Mouse (Mus musculus) neural tube, embryonic 11.5 days (tissue): ENCODE measurements around the gene Mettl1. TPM values are rescaled to one million over a fixed set of nuclear protein-coding genes. Genes with fewer than 3 reads are reported as not detected.

Experiments used
- ATAC-seq: fragments of 200-750 bp; cut with Nextera tagmentation; 2 replicates; pipeline ENCODE4 v1.8.0; 2017; ENCODE audit warnings: moderate number of reproducible peaks, mild to moderate bottlenecking, moderate TSS enrichment, moderate library complexity; ENCODE audit not compliant: insufficient read depth, low FRiP score, low TSS enrichment
- DNase-seq: peaks from one replicate; pipeline ENCODE4 v3.0.0-alpha.2; 2015; ENCODE audit warnings: low spot score
- H3K27ac ChIP-seq: fragments of 300-500 bp; sonication (generic); 2 replicates; pipeline ENCODE4 v1.5.1; 2014; ENCODE audit warnings: low read depth, mild to moderate bottlenecking, low read length
- H3K27me3 ChIP-seq: fragments of 300-500 bp; sonication (generic); 2 replicates; pipeline ENCODE4 v1.6.1; 2014; ENCODE audit warnings: mild to moderate bottlenecking, low read length, mixed read lengths; ENCODE audit not compliant: control insufficient read depth, insufficient read depth
- H3K36me3 ChIP-seq: fragments of 300-500 bp; sonication (generic); 2 replicates; pipeline ENCODE4 v1.6.1; 2014; ENCODE audit warnings: mild to moderate bottlenecking, low read length, moderate library complexity, mixed read lengths; ENCODE audit not compliant: control insufficient read depth, insufficient read depth
- H3K4me1 ChIP-seq: fragments of 300-500 bp; sonication (generic); 2 replicates; pipeline ENCODE4 v1.6.1; 2014; ENCODE audit warnings: low read length, mixed read lengths; ENCODE audit not compliant: control insufficient read depth, insufficient read depth
- H3K4me2 ChIP-seq: fragments of 300-500 bp; sonication (generic); 2 replicates; pipeline ENCODE4 v1.6.1; 2014; ENCODE audit warnings: low read depth, mild to moderate bottlenecking, moderate library complexity
- H3K4me3 ChIP-seq: fragments of 300-500 bp; sonication (generic); 2 replicates; pipeline ENCODE4 v1.5.1; 2014; ENCODE audit warnings: low read depth, low read length
- H3K9ac ChIP-seq: fragments of 300-500 bp; sonication (generic); 2 replicates; pipeline ENCODE4 v1.6.1; 2014; ENCODE audit warnings: mild to moderate bottlenecking, low read length
- H3K9me3 ChIP-seq: fragments of 300-500 bp; sonication (generic); 2 replicates; pipeline ENCODE4 v1.6.1; 2016; ENCODE audit warnings: low read length; ENCODE audit not compliant: control insufficient read depth
- WGBS: fragments of 180-500 bp; shearing (Covaris S2); extraction: QIAGEN DNeasy Blood & Tissue Kit; methylation state at CpG from one replicate; pipeline ENCODE4 v1.1.7; 2014; 5-methylcytosine and 5-hydroxymethylcytosine counted together
- polyA plus RNA-seq: library from polyadenylated mRNA; unstranded; fragments of >200 nt; fragmentation: Nextera tagmentation; extraction: Ambion mirVana; gene quantifications from 2 replicates; pipeline ENCODE4 v1.2.1, GENCODE M21; 2014

The Mettl1 gene
- polyA plus RNA-seq, 1 experiment from 2014 or later, result 42.0 TPM

- Histone ChIP-seq H3K9ac (no peak overlapping the region), H3K4me3 (no peak overlapping the region), H3K27me3 (no peaks in the 10 kb centered on the region), H3K4me1 (no peaks in the 10 kb centered on the region), H3K9me3 (no peaks in the 10 kb centered on the region), H3K4me2 (no peak overlapping the region), H3K36me3 (peaks cover 2% of the 10 kb centered on the region; the same call in 1 of the 2 replicates), H3K27ac (no peak overlapping the region)
- DNase-seq, result no peak
- no peak for ATAC-seq
- 85% methylated on average over 7 of the region's 7 CpGs for WGBS
These were observed 37.4 kb upstream of the Mettl1 start for GRCm38 (mm10) chr10:127003806-127004205.

DNA sequence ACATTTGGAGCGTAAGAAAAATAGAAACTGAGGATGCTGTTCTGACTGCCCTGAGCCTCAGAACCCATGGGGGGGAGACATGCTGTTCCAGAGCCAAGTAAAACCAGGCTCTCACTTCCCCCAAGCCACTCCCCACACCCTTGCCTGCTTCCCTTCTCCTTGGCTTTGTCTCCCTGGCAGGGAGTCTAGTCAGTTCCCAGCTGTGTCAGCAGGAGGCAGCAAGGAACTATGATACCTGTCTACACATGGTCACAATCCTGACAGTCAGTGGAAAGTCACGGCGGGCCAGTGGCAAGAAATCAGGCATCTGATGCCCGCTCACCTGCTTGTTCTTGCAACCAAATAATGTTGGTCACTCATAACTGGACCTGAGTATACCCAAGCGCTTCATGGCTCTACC lies 24.7 kb upstream of the Mettl1 start:
- WGBS, result 66% methylated on average over 5 of the region's 5 CpGs
- DNase-seq (no peak), ATAC-seq (no peak)
- Histone ChIP-seq H3K9me3 (no peaks in the 10 kb centered on the region), H3K36me3 (no peaks in the 10 kb centered on the region), H3K27me3 (no peaks in the 10 kb centered on the region), H3K4me2 (no peak overlapping the region), H3K4me3 (no peak overlapping the region), H3K27ac (no peak overlapping the region), H3K9ac (no peak overlapping the region), H3K4me1 (no peaks in the 10 kb centered on the region)

GRCm38 (mm10) chr10:127017071-127017470 lies 24.1 kb upstream of the Mettl1 start:
- Histone ChIP-seq H3K4me2 (no peak overlapping the region), H3K36me3 (no peaks in the 10 kb centered on the region), H3K4me3 (no peak overlapping the region), H3K9me3 (no peaks in the 10 kb centered on the region), H3K9ac (no peak overlapping the region), H3K27ac (no peak overlapping the region), H3K27me3 (no peaks in the 10 kb centered on the region), H3K4me1 (no peaks in the 10 kb centered on the region)
- ATAC-seq (no peak), DNase-seq (no peak)
- 25% methylated on average over 2 of the region's 2 CpGs for WGBS

DNA sequence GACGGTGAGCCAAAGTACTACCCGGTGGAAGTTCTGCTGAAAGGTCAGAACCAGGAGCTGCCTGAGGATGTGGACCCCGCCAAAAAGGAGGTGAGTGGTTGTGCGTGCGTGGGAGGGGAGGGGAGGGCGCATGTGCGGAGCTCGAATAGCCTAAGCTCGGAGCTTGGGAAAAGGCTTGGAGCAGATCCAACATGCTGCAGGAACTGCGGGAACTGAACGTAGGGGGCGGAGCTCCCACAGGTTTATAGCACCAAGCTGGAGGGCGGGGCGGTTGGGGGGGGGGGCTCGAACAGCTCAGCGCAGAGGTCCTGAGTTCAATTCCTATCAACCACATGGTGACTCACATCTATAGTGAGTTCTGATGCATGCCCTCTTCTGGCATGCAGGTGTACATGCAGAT lies 22.8 kb upstream of the Mettl1 start:
- no peak overlapping the region for H3K4me3 ChIP-seq
- H3K4me1 ChIP-seq, result no peaks in the 10 kb centered on the region
- no peak overlapping the region for H3K27ac ChIP-seq
- ATAC-seq (no peak), DNase-seq (no peak)
- H3K9me3 ChIP-seq, result no peaks in the 10 kb centered on the region
- no peaks in the 10 kb centered on the region for H3K27me3 ChIP-seq
- WGBS, result 78% methylated on average over 16 of the region's 16 CpGs
- H3K9ac ChIP-seq, result no peak overlapping the region
- no peak overlapping the region for H3K4me2 ChIP-seq
- H3K36me3 ChIP-seq, result peaks cover 6% of the 10 kb centered on the region

DNA sequence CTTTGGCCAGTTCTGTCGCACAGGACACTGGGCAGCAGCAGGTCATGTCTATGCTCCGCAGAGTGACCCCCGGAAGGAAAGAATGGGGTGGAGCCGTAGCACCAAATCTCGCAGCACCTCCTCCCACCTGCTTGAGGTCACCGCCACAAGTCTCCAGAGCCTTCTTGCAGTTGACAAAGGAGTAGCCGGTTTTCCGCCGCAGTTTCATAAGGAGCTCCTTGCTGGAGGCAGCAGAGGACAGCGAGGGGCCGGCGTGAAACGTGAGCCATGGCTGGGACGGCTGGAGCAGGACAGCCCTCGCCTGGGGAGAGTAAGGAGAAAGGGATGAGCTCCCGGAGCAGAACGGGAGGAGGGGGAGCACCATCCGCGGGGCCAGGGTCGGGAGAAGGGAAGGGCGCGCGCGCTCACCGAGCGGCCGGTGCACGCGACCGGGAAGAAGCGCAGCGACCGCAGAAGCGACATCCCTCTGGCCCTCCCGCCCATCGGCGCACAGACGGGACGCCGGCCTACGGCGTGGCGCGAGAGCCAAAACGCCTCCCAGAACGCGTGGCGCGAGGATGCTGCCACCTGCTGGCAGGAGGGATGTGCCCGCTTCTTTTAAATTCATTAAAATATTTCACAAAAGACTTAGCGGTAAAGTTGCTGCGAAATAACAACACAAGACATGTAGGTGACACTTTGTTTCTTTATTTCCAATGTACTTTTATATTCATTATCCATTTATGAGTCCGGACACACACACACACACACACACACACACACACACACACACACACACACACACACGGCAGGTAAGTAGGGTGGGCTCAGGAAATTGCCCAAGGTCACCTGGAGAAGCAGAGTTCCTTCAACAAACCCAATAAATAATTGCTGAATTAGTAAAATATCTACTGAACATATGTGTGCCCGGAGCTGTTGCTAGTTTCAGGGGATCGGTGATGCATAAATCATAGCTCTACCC lies 10.6 kb upstream of the Mettl1 start, which contains the start of gene Tsfm:
Gene Tsfm, minus strand, starts transcription at position 505 of the 961 bp plus-strand sequence.
- Histone ChIP-seq H3K9ac (peak within 1 kb of the TSS; percentile 76), H3K9me3 (no peaks in the 10 kb centered on the region), H3K4me3 (peak within 1 kb of the TSS; percentile 69), H3K4me1 (0 out of 2 replicates have a peak, but pooled peaks cover 4% of the 10 kb centered on the region), H3K4me2 (peak within 1 kb of the TSS; percentile 51), H3K27me3 (no peaks in the 10 kb centered on the region), H3K27ac (peak within 1 kb of the TSS; percentile 11; the same call in 1 of the 2 replicates), H3K36me3 (peaks cover 14% of the 10 kb centered on the region)
- 6% methylated on average over 51 of the region's 56 CpGs for WGBS
- ATAC-seq, result peak; percentile 86
- DNase-seq, result peak; percentile 93

DNA sequence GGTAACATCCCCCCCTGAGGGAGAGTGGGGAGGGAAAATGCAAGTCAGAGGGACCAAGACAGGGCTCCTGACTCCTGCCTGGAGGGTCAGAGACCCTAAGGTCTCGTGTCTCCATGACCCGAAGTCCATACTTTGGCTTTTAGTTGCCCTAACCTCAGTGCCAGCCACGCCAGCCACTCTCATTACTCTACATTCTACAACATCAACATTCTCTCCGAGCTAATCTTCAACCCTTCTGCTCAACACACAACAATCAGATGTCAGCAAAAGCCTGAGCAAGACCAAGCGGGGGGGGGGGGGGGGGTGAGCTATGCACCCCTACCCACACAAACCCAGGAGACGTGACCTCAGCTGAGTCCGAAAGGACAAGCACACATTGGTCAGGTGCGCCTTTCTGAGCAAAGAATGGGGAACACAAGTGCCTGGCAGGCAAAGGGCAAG lies 7.9 kb upstream of the Mettl1 start:
- no peak overlapping the region for H3K4me3 ChIP-seq
- H3K4me1 ChIP-seq, result 0 out of 2 replicates have a peak, but pooled peaks cover 4% of the 10 kb centered on the region
- H3K9ac ChIP-seq, result no peak overlapping the region
- 90% methylated on average over 7 of the region's 8 CpGs for WGBS
- H3K27me3 ChIP-seq, result no peaks in the 10 kb centered on the region
- no peak for DNase-seq
- no peak for ATAC-seq
- H3K4me2 ChIP-seq, result no peak overlapping the region
- H3K36me3 ChIP-seq, result 0 out of 2 replicates have a peak, but pooled peaks cover 2% of the 10 kb centered on the region
- H3K9me3 ChIP-seq, result no peaks in the 10 kb centered on the region
- H3K27ac ChIP-seq, result no peak overlapping the region

GRCm38 (mm10) chr10:127036273-127036672 lies 4.9 kb upstream of the Mettl1 start:
- ATAC-seq, result no peak
- Histone ChIP-seq H3K27me3 (no peaks in the 10 kb centered on the region), H3K4me1 (no peaks in the 10 kb centered on the region), H3K4me3 (no peak overlapping the region), H3K27ac (no peak overlapping the region), H3K9me3 (no peaks in the 10 kb centered on the region), H3K36me3 (no peaks in the 10 kb centered on the region), H3K4me2 (no peak overlapping the region), H3K9ac (no peak overlapping the region)
- no peak for DNase-seq
- 86% methylated on average over 12 of the region's 12 CpGs for WGBS

GRCm38 (mm10) chr10:127037641-127038040 lies 3.6 kb upstream of the Mettl1 start:
- DNase-seq, result no peak
- ATAC-seq, result no peak
- WGBS, result 66% methylated on average over 12 of the region's 12 CpGs

More at GRCm38 (mm10) chr10:127037641-127038040, 3.6 kb upstream of the Mettl1 start:
- Histone ChIP-seq H3K4me1 (0 out of 2 replicates have a peak, but pooled peaks cover 3% of the 10 kb centered on the region), H3K9ac (no peak overlapping the region), H3K4me2 (no peak overlapping the region), H3K27me3 (no peaks in the 10 kb centered on the region), H3K36me3 (no peaks in the 10 kb centered on the region), H3K9me3 (no peaks in the 10 kb centered on the region), H3K27ac (no peak overlapping the region), H3K4me3 (no peak overlapping the region)
